Mouse (Mus musculus) midbrain, embryonic 14.5 days (tissue): Measurements from ENCODE around the gene Rab43. TPM values are rescaled to one million over a fixed set of nuclear protein-coding genes. Genes with fewer than 3 reads are reported as not detected.

Experiments
- ATAC-seq: fragments of 200-750 bp; cut with Nextera tagmentation; 2 replicates; pipeline ENCODE4 v1.8.0; 2017; ENCODE audit warnings: moderate number of reproducible peaks, moderate library complexity; ENCODE audit not compliant: low FRiP score, low TSS enrichment
- DNase-seq: peaks from one replicate; pipeline ENCODE4 v3.0.0-alpha.2; 2015
- H3K27ac ChIP-seq: fragments of 300-500 bp; sonication (generic); replicated peaks from 2 replicates; pipeline ENCODE4 v1.5.1; 2014; ENCODE audit warnings: mild to moderate bottlenecking, low read depth, low read length, moderate library complexity
- H3K27me3 ChIP-seq: fragments of 300-500 bp; sonication (generic); 2 replicates; pipeline ENCODE4 v1.6.1; 2014; ENCODE audit warnings: low read length, control low read depth, mixed read lengths; ENCODE audit not compliant: control insufficient read depth, insufficient read depth
- H3K36me3 ChIP-seq: fragments of 300-500 bp; sonication (generic); 2 replicates; pipeline ENCODE4 v1.6.1; 2014; ENCODE audit warnings: low read length, control low read depth; ENCODE audit not compliant: control insufficient read depth, insufficient read depth
- H3K4me1 ChIP-seq: fragments of 300-500 bp; sonication (generic); 2 replicates; pipeline ENCODE4 v1.6.1; 2014; ENCODE audit warnings: mild to moderate bottlenecking, antibody characterized with exemption, low read length, control low read depth; ENCODE audit not compliant: control insufficient read depth, insufficient read depth
- H3K4me2 ChIP-seq: fragments of 300-500 bp; sonication (generic); 2 replicates; pipeline ENCODE4 v1.6.1; 2014; ENCODE audit warnings: mild to moderate bottlenecking, low read length, moderate library complexity
- H3K4me3 ChIP-seq: fragments of 300-500 bp; sonication (generic); replicated peaks from 2 replicates; pipeline ENCODE4 v1.5.1; 2014; ENCODE audit warnings: low read depth, low read length
- H3K9ac ChIP-seq: fragments of 300-500 bp; sonication (generic); replicated peaks from 2 replicates; pipeline ENCODE4 v1.6.1; 2014; ENCODE audit warnings: mild to moderate bottlenecking, low read length, moderate library complexity
- H3K9me3 ChIP-seq: fragments of 300-500 bp; sonication (generic); 2 replicates; pipeline ENCODE4 v1.6.1; 2016; ENCODE audit warnings: low read length, control low read depth, mixed read lengths; ENCODE audit not compliant: control insufficient read depth
- WGBS: fragments of 180-500 bp; shearing (Covaris S2); extraction: QIAGEN DNeasy Blood & Tissue Kit; methylation state at CpG from one replicate; pipeline ENCODE4 v1.1.7; 2014; 5-methylcytosine and 5-hydroxymethylcytosine counted together
- polyA plus RNA-seq: library from polyadenylated mRNA; unstranded; fragments of >200 nt; fragmentation: Nextera tagmentation; extraction: Ambion mirVana; gene quantifications from 2 replicates; pipeline ENCODE4 v1.2.1, GENCODE M21; 2014

Rab43 gene
- polyA plus RNA-seq, 1 experiment from 2014 or later = 9.2 TPM

DNA sequence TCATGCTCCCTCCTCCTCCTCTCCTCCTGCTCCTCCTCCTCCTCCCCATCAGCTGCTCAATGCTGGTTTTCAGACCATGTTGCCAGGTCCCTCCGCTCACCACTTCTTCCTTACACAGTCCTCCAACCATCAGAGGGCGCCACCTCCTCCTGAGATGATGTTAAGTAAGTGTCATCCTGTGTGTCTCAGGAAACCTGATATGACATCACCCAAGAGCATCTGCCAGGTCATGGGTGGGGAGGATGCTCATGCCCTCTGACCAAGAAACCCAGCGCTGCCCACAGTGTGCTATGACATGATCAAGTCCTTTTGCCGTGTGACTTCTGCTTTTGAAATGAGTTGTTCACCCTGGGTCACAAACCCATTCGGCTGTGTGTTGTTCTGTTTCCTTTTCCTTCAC lies 69.2 kb downstream of the Rab43 start:
- Histone ChIP-seq H3K9me3 (no peaks in the 10 kb centered on the region), H3K4me2 (no peak overlapping the region), H3K27ac (no peak overlapping the region), H3K4me3 (no peak overlapping the region), H3K36me3 (no peaks in the 10 kb centered on the region), H3K27me3 (no peaks in the 10 kb centered on the region), H3K9ac (no peak overlapping the region), H3K4me1 (0 out of 2 replicates have a peak, but pooled peaks cover 3% of the 10 kb centered on the region)
- WGBS = 81% methylated on average over 5 of the region's 5 CpGs
- ATAC-seq = no peak
- no peak for DNase-seq

DNA sequence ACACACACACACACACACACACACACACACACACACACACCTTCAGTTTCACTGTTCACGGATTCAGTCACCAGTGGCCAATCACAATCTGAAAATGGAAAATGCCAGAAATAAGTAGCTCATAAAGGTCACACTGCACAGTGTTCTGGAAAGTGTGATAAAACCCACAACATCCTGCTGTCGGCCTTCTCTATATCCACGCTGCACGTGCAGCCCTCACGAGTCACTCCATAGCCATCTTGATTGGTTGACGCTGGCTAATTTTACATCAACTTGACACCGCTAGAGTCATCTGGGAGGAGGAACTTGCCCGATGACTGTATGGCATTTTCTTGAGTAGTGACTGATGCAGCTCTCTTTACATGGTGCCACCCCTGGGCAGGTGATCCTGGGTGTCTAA lies 70.0 kb downstream of the Rab43 start:
- H3K9me3 ChIP-seq = no peaks in the 10 kb centered on the region
- 0 out of 2 replicates have a peak, but pooled peaks cover 3% of the 10 kb centered on the region for H3K4me1 ChIP-seq
- H3K27ac ChIP-seq = no peak overlapping the region
- no peaks in the 10 kb centered on the region for H3K36me3 ChIP-seq
- no peak overlapping the region for H3K9ac ChIP-seq
- ATAC-seq (no peak), DNase-seq (no peak)
- no peaks in the 10 kb centered on the region for H3K27me3 ChIP-seq
- H3K4me3 ChIP-seq = no peak overlapping the region
- WGBS = 93% methylated on average over 8 of the region's 8 CpGs
- H3K4me2 ChIP-seq = no peak overlapping the region

- Histone ChIP-seq H3K27ac (no peak overlapping the region), H3K4me2 (no peak overlapping the region), H3K36me3 (no peaks in the 10 kb centered on the region), H3K9me3 (no peaks in the 10 kb centered on the region), H3K9ac (no peak overlapping the region), H3K4me3 (no peak overlapping the region), H3K27me3 (no peaks in the 10 kb centered on the region), H3K4me1 (0 out of 2 replicates have a peak, but pooled peaks cover 3% of the 10 kb centered on the region)
- no peak for ATAC-seq
- DNase-seq = no peak
These were observed 71.5 kb downstream of the Rab43 start for GRCm38 (mm10) chr6:87740496-87740895.

- WGBS = 65% methylated on average over 6 of the region's 6 CpGs
- H3K27ac ChIP-seq = no peak overlapping the region
- H3K27me3 ChIP-seq = no peaks in the 10 kb centered on the region
- no peak for ATAC-seq
- DNase-seq = no peak
- H3K4me2 ChIP-seq = no peak overlapping the region
- no peak overlapping the region for H3K4me3 ChIP-seq
- H3K36me3 ChIP-seq = no peaks in the 10 kb centered on the region
- no peaks in the 10 kb centered on the region for H3K9me3 ChIP-seq
- no peak overlapping the region for H3K9ac ChIP-seq
- 0 out of 2 replicates have a peak, but pooled peaks cover 3% of the 10 kb centered on the region for H3K4me1 ChIP-seq
These were observed 72.1 kb downstream of the Rab43 start for GRCm38 (mm10) chr6:87739898-87740297.

Other genes with a start within 250 kb of the Rab43 start
- 1.00 and 1.5 TPM in 2 replicates for gene Prokr1, start 221.4 kb downstream of the Rab43 start, polyA plus RNA-seq
- gene Aplf, start 140.0 kb downstream of the Rab43 start, polyA plus RNA-seq = 6.0 and 8.4 TPM in 2 replicates
- gene Efcc1, start 81.3 kb downstream of the Rab43 start, polyA plus RNA-seq = 4.1 and 5.0 TPM in 2 replicates
- 0.59 and 0.66 TPM in 2 replicates for gene Gp9, start 34.1 kb downstream of the Rab43 start, polyA plus RNA-seq
- 2.0 and 4.6 TPM in 2 replicates for gene Gm45140, start 23.6 kb upstream of the Rab43 start, polyA plus RNA-seq
- 21.9 and 23.9 TPM in 2 replicates for gene Isy1, start 26.6 kb upstream of the Rab43 start, polyA plus RNA-seq
- gene Cnbp, start 38.9 kb upstream of the Rab43 start, polyA plus RNA-seq = 553 and 588 TPM in 2 replicates
- gene Copg1, start 75.7 kb upstream of the Rab43 start, polyA plus RNA-seq = 161 and 185 TPM in 2 replicates
- 40.5 and 42.3 TPM in 2 replicates for gene Hmces, start 101.8 kb upstream of the Rab43 start, polyA plus RNA-seq
- gene H1fx, start 169.5 kb upstream of the Rab43 start, polyA plus RNA-seq = 27.6 and 30.7 TPM in 2 replicates
- 328 and 378 TPM in 2 replicates for gene Rab7, start 233.1 kb upstream of the Rab43 start, polyA plus RNA-seq